Mouse (Mus musculus) bone marrow macrophage, adult 2 months (primary cell): ENCODE data around the gene Ckmt1. TPM values are rescaled to one million over a fixed set of nuclear protein-coding genes. Genes with fewer than 3 reads are reported as not detected.
"Not testable (repeated sequence)": the region's sequence is repeated elsewhere in the genome, so short reads cannot be mapped to it uniquely, and the experiment has no call there.

Experiments
- H3K27ac ChIP-seq: 2 replicates; pipeline ENCODE4 v1.5.1; 2012; ENCODE audit warnings: low read depth, low read length; ENCODE audit not compliant: insufficient read depth
- H3K4me1 ChIP-seq: 2 replicates; pipeline ENCODE4 v1.6.1; 2012; ENCODE audit warnings: low read length; ENCODE audit not compliant: control insufficient read depth, insufficient read depth
- H3K4me3 ChIP-seq: 2 replicates; pipeline ENCODE4 v1.5.1; 2012; ENCODE audit warnings: mild to moderate bottlenecking, low read length, moderate library complexity; ENCODE audit not compliant: insufficient read depth
- CTCF ChIP-seq: IDR thresholded peaks from 2 replicates; pipeline ENCODE4 v1.5.1; 2012; ENCODE audit warnings: low read depth, mild to moderate bottlenecking, low read length, moderate library complexity
- POLR2A ChIP-seq: IDR thresholded peaks from 2 replicates; pipeline ENCODE4 v1.6.1; 2012; ENCODE audit warnings: mild to moderate bottlenecking, low read depth, low read length, borderline replicate concordance
- polyA plus RNA-seq: library from polyadenylated mRNA; stranded (reverse); fragments of >200 nt; gene quantifications from 2 replicates; pipeline ENCODE4 v1.2.4, GENCODE M21; 2012; ENCODE audit not compliant: missing spikeins, insufficient read depth, insufficient read length

Ckmt1 gene
- polyA plus RNA-seq, 1 experiment, result not detected

GRCm38 (mm10) chr2:121357961-121358360, 447 bp downstream of the Ckmt1 start:
- Histone ChIP-seq H3K4me3 (no peak overlapping the region), H3K4me1 (peaks cover 13% of the 10 kb centered on the region), H3K27ac (no peak overlapping the region)
- TF ChIP-seq POLR2A (no peak), CTCF (no peak)

DNA sequence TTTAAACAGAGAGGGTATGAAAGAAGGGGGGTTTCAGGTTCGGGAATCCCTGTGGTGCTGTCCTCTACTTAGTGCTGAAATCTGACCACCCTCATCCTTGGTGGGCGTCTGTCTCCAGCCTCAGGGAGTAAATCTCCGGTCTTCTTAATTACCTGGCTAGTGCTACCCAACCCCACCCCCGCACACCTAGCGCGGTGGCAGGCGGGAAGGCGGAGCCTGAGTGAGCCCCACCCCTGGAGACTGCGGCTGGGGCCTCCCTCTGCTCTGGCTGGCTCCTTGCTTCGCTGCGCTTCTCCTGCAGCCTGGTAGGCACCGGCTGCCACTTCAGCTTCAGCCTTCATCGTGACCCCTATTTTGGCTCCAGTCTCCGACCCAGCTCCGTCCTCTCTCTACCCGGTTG, 867 bp downstream of the Ckmt1 start:
- Histone ChIP-seq H3K4me1 (peaks cover 10% of the 10 kb centered on the region), H3K27ac (no peak overlapping the region), H3K4me3 (no peak overlapping the region)
- TF ChIP-seq POLR2A (no peak), CTCF (no peak)

DNA sequence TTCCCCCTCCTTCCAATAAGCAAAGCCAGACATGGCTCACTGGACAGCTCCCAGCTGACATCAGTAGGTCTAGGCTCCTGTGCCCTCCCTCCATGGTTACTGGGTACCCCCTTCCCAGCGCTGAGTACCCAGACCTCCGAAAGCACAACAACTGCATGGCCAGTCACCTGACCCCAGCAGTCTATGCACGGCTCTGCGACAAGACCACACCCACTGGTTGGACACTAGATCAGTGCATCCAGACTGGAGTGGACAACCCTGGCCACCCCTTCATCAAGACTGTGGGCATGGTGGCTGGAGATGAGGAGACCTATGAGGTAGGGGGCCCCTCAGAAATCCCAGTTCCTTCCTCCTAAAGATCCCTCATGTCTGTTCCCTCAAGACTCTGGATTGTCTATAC, 1.9 kb downstream of the Ckmt1 start:
- Histone ChIP-seq H3K4me3 (no peak overlapping the region), H3K4me1 (no peaks in the 10 kb centered on the region), H3K27ac (no peak overlapping the region)
- no peak for TF ChIP-seq CTCF
- no peak for TF ChIP-seq POLR2A

GRCm38 (mm10) chr2:121363656-121364055, 6.1 kb downstream of the Ckmt1 start:
- H3K4me3 ChIP-seq, result no peak overlapping the region

DNA sequence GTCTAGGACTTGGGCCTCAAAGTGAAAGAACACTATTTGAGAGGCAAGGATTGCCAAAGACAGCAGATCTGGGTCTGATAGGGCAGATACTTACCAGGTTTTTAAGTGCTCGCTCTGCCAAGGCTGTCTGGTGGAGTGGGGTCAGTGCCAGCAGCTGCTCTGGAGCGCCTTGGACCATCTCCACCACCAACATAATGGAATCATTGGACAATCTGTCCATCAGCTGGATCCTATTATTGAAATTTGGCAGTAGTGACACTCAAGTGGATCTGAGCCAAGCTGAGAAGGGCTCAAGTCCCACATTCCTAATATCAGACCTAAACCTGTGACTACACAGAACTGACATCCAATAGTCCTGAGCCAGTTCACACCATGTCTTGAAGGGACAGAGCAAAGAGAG, 11.3 kb downstream of the Ckmt1 start:
- Histone ChIP-seq H3K4me1 (no peaks in the 10 kb centered on the region), H3K4me3 (no peak overlapping the region), H3K27ac (no peak overlapping the region)
- TF ChIP-seq POLR2A (no peak), CTCF (no peak)

More at GRCm38 (mm10) chr2:121363656-121364055, 6.1 kb downstream of the Ckmt1 start:
- Histone ChIP-seq H3K4me1 (no peaks in the 10 kb centered on the region), H3K27ac (no peak overlapping the region)
- TF ChIP-seq POLR2A (no peak), CTCF (no peak)

GRCm38 (mm10) chr2:121370921-121371320, 13.4 kb downstream of the Ckmt1 start:
- no peak for TF ChIP-seq CTCF
- no peak overlapping the region for H3K4me3 ChIP-seq
- no peak overlapping the region for H3K27ac ChIP-seq
- H3K4me1 ChIP-seq, result no peaks in the 10 kb centered on the region

DNA sequence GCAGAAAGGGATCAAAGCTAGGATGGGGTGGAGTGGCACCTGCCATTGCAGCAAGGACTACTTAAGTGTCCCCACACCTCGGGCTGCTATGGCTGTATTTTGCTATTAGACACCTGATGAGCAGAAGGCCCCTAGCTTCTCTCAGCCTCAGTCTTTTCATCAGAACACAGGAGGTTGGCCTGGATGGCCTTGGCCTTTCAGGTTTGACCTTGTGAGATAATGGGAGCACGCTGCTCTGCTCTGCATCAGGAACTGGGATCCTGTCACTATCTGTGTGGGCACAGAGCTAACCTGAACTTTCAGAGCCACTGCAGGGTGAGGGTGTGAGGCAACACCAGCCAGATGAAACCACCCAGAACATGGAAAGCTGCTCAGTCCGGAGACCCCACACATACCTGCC, 14.8 kb downstream of the Ckmt1 start:
- Histone ChIP-seq H3K4me3 (no peak overlapping the region), H3K27ac (no peak overlapping the region), H3K4me1 (no peaks in the 10 kb centered on the region)
- TF ChIP-seq CTCF (no peak), POLR2A (no peak)

GRCm38 (mm10) chr2:121374766-121375165, 17.3 kb downstream of the Ckmt1 start:
- Histone ChIP-seq H3K27ac (no peak overlapping the region), H3K4me3 (no peak overlapping the region), H3K4me1 (no peaks in the 10 kb centered on the region)
- TF ChIP-seq POLR2A, result no peak
- TF ChIP-seq CTCF, result no peak

DNA sequence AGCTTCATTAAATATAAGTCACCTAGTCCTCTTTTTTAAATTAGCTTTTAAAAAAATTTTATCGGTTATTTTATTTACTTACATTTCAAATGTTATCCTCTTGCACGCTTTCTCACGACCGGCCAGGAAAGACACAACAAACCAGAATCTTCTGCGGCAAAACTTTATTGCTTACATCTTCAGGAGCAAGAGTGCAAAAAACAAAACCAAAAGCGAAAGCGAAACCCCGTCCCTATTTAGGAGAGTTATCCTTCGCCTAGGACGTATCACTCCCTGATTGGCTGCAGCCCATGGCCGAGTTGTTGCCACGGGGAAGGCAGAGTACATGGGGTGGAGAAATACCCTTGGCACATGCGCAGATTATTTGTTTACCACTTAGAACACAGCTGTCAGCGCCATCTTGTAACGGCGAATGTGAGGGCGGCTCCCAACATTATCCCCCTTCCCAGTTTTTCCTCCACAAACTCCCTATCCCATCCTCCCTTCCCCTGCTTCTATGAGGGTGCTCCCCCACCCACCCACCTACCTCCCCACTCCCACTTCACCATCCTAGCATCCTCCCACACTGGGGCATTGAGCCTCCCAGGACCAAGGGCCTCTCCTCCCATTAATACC, 29.6 kb downstream of the Ckmt1 start, which contains the start of gene Strc:
TSS of gene Strc (minus strand) at position 208 of the 615 bp plus-strand sequence.
- not testable (repeated sequence) for H3K4me1 ChIP-seq, H3K4me3 ChIP-seq, H3K27ac ChIP-seq

DNA sequence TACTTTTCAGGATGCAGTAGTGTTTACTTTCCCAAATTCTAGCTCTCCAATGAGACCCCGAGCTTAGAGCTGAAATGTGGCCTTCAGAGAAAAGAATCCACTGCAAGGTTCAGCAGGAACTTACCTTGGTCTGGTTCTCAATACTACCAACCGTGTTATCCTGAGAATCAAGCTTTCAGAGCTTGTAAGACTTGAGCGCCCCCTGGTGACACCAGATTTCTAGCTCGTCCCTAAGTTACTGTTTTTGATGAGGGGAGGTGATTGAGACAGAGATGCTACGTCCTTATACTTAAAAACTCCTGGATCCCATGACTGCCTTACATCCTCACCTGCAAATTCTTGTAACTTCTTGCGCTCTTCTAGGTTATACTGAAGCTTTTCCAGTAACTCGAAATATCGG, 39.1 kb downstream of the Ckmt1 start:
- Histone ChIP-seq H3K4me1 (no peaks in the 10 kb centered on the region), H3K27ac (no peak overlapping the region), H3K4me3 (no peak overlapping the region)
- TF ChIP-seq CTCF, result no peak
- TF ChIP-seq POLR2A, result no peak

- TF ChIP-seq POLR2A (no peak), CTCF (no peak)
These were observed 45.8 kb downstream of the Ckmt1 start for GRCm38 (mm10) chr2:121403296-121403695.

More at GRCm38 (mm10) chr2:121403296-121403695, 45.8 kb downstream of the Ckmt1 start:
- H3K27ac ChIP-seq, result no peak overlapping the region
- H3K4me1 ChIP-seq, result no peaks in the 10 kb centered on the region
- no peak overlapping the region for H3K4me3 ChIP-seq
